Comparison of ENCODE assay signal across 27 mouse cellular contexts in the genomic region with DNA sequence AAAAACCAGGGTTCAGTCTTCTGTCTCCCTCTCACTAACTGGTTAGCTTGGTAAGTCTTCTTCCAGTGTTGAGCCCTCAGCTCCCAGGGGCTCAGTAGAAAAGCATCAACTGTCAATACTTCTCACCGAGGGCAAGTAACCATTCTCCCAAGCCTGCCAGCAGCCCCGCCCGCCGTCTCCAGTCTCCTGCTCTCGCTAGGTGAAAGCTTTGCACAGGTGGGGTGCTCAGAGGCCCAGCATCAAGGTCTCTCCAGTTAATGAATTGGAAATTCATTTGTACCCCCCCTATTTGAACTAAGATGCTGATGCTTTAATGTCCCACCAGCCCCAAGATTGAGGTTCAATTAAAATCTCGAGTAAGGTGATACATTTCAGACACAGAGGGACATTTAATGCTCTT. TPM values are rescaled to one million over a fixed set of nuclear protein-coding genes. Genes with fewer than 3 reads are reported as not detected.
DNase-seq lines count a peak whose midpoint lies in the region; ATAC-seq lines count a peak whose summit lies in the region.
"Had no signal": no experiment of that assay in that cellular context is flagged by ENCODE, and none has a peak within 500 bp of the region (broad histone marks: within the 10 kb centered on the region; RNA-seq: fewer than 3 reads in every experiment).

No protein-coding gene starts in this region.

- peaks cover 3% of the 10 kb centered on the region; the same call in 1 of the 2 replicates for H3K36me3 ChIP-seq in heart, embryonic 10.5 days
- no peaks in the 10 kb centered on the region for H3K36me3 ChIP-seq in intestine, embryonic 15.5 days
- no peaks in the 10 kb centered on the region for H3K36me3 ChIP-seq in intestine, embryonic 16.5 days (ENCODE audit: control insufficient read depth, insufficient read depth, low read length)
- no peaks in the 10 kb centered on the region for H3K36me3 ChIP-seq in midbrain, embryonic 14.5 days (ENCODE audit: control insufficient read depth, insufficient read depth, low read length)
- H3K36me3 ChIP-seq in midbrain, embryonic 16.5 days (ENCODE audit: control insufficient read depth, insufficient read depth, low read length), result no peaks in the 10 kb centered on the region
- no peaks in the 10 kb centered on the region for H3K36me3 ChIP-seq in stomach, embryonic 16.5 days (ENCODE audit: control insufficient read depth, insufficient read depth, low read length)
- H3K36me3 ChIP-seq: forebrain, embryonic 15.5 days; kidney, embryonic 15.5 days; midbrain, embryonic 12.5 days; neural tube, embryonic 13.5 days had no signal

- no peak for ATAC-seq in intestine, embryonic 15.5 days
- ATAC-seq in intestine, embryonic 16.5 days, result no peak
- ATAC-seq in midbrain, embryonic 14.5 days (ENCODE audit: low FRiP score, low TSS enrichment), result no peak
- ATAC-seq in midbrain, embryonic 16.5 days, result no peak
- no peak for ATAC-seq in stomach, embryonic 16.5 days (ENCODE audit: insufficient read depth, low FRiP score)
- ATAC-seq: activated CD4-positive, CD25-positive, alpha-beta regulatory T cell, adult 4 months; intestine, postnatal 0 days had no signal

- WGBS in heart, embryonic 10.5 days, result 41% methylated on average over 6 of the region's 6 CpGs
- 57% methylated on average over 6 of the region's 6 CpGs for WGBS in intestine, embryonic 15.5 days
- 60% methylated on average over 6 of the region's 6 CpGs for WGBS in intestine, embryonic 16.5 days
- 44% methylated on average over 6 of the region's 6 CpGs for WGBS in midbrain, embryonic 14.5 days
- WGBS in midbrain, embryonic 16.5 days, result 50% methylated on average over 6 of the region's 6 CpGs
- WGBS in stomach, embryonic 16.5 days, result 58% methylated on average over 6 of the region's 6 CpGs

- H3K9me3 ChIP-seq in heart, embryonic 10.5 days, result no peaks in the 10 kb centered on the region
- H3K9me3 ChIP-seq in intestine, embryonic 15.5 days, result no peaks in the 10 kb centered on the region
- no peaks in the 10 kb centered on the region for H3K9me3 ChIP-seq in intestine, embryonic 16.5 days (ENCODE audit: control insufficient read depth, low read length)
- no peaks in the 10 kb centered on the region for H3K9me3 ChIP-seq in midbrain, embryonic 14.5 days (ENCODE audit: control insufficient read depth, low read length)
- no peaks in the 10 kb centered on the region for H3K9me3 ChIP-seq in midbrain, embryonic 16.5 days (replicated peaks; ENCODE audit: control insufficient read depth, low read length, poor library complexity, severe bottlenecking)
- H3K9me3 ChIP-seq in stomach, embryonic 16.5 days (replicated peaks; ENCODE audit: control insufficient read depth, low read length), result no peaks in the 10 kb centered on the region
- H3K9me3 ChIP-seq: forebrain, embryonic 15.5 days; kidney, embryonic 15.5 days; midbrain, embryonic 12.5 days; neural tube, embryonic 13.5 days had no signal

- peak overlapping the region; percentile 51 for H3K4me3 ChIP-seq in heart, embryonic 10.5 days
- H3K4me3 ChIP-seq in intestine, embryonic 15.5 days (replicated peaks), result no peak overlapping the region
- H3K4me3 ChIP-seq in intestine, embryonic 16.5 days (ENCODE audit: low read length), result no peak overlapping the region
- H3K4me3 ChIP-seq in midbrain, embryonic 14.5 days (replicated peaks; ENCODE audit: low read depth, low read length), result no peak overlapping the region
- H3K4me3 ChIP-seq in midbrain, embryonic 16.5 days (ENCODE audit: low read depth, low read length), result no peak overlapping the region
- H3K4me3 ChIP-seq in stomach, embryonic 16.5 days (replicated peaks; ENCODE audit: low read length), result no peak overlapping the region

- 0 out of 2 replicates have a peak overlapping the region, but pooled peaks have one; percentile 8 for H3K9ac ChIP-seq in intestine, embryonic 15.5 days
- no peak overlapping the region for H3K9ac ChIP-seq in intestine, embryonic 16.5 days (ENCODE audit: low read depth, low read length)
- 0 out of 2 replicates have a peak overlapping the region, but pooled peaks have one; percentile 7 for H3K9ac ChIP-seq in midbrain, embryonic 14.5 days (replicated peaks; ENCODE audit: low read length)
- H3K9ac ChIP-seq in midbrain, embryonic 16.5 days (ENCODE audit: low read depth, low read length), result no peak overlapping the region; the same call in 1 of the 2 replicates
- peak overlapping the region; percentile 68; the same call in 1 of the 2 replicates for H3K9ac ChIP-seq in stomach, embryonic 16.5 days (ENCODE audit: low read length)
- H3K9ac ChIP-seq: liver, embryonic 14.5 days had no signal

- 0 out of 2 replicates have a peak overlapping the region, but pooled peaks have one; percentile 22 for H3K27ac ChIP-seq in heart, embryonic 10.5 days
- H3K27ac ChIP-seq in intestine, embryonic 15.5 days, result no peak overlapping the region
- H3K27ac ChIP-seq in intestine, embryonic 16.5 days (ENCODE audit: low read length), result no peak overlapping the region
- no peak overlapping the region for H3K27ac ChIP-seq in midbrain, embryonic 14.5 days (replicated peaks; ENCODE audit: low read depth, low read length)
- H3K27ac ChIP-seq in midbrain, embryonic 16.5 days (ENCODE audit: low read length), result no peak overlapping the region
- no peak overlapping the region for H3K27ac ChIP-seq in stomach, embryonic 16.5 days (ENCODE audit: low read length)
- H3K27ac ChIP-seq: forebrain, embryonic 15.5 days; kidney, embryonic 15.5 days; liver, embryonic 14.5 days; midbrain, embryonic 12.5 days; neural tube, embryonic 13.5 days had no signal

- H3K27me3 ChIP-seq in heart, embryonic 10.5 days (ENCODE audit: insufficient read depth, poor library complexity, severe bottlenecking), result no peaks in the 10 kb centered on the region
- no peaks in the 10 kb centered on the region for H3K27me3 ChIP-seq in intestine, embryonic 15.5 days (replicated peaks)
- no peaks in the 10 kb centered on the region for H3K27me3 ChIP-seq in intestine, embryonic 16.5 days (replicated peaks; ENCODE audit: control insufficient read depth, insufficient read depth, low read length)
- no peaks in the 10 kb centered on the region for H3K27me3 ChIP-seq in midbrain, embryonic 14.5 days (ENCODE audit: control insufficient read depth, insufficient read depth, low read length)
- H3K27me3 ChIP-seq in midbrain, embryonic 16.5 days (ENCODE audit: control insufficient read depth, insufficient read depth, low read depth, low read length), result 0 out of 2 replicates have a peak, but pooled peaks cover 2% of the 10 kb centered on the region
- H3K27me3 ChIP-seq in stomach, embryonic 16.5 days (ENCODE audit: control insufficient read depth, insufficient read depth, low read length), result no peaks in the 10 kb centered on the region
- H3K27me3 ChIP-seq: CH12.LX; forebrain, embryonic 15.5 days had no signal

- H3K4me1 ChIP-seq in heart, embryonic 10.5 days, result peaks cover 45% of the 10 kb centered on the region
- peaks cover 15% of the 10 kb centered on the region for H3K4me1 ChIP-seq in intestine, embryonic 15.5 days (replicated peaks)
- H3K4me1 ChIP-seq in intestine, embryonic 16.5 days (ENCODE audit: control insufficient read depth, insufficient read depth, low read length), result peaks cover 8% of the 10 kb centered on the region; the same call in 1 of the 2 replicates
- peaks cover 14% of the 10 kb centered on the region for H3K4me1 ChIP-seq in midbrain, embryonic 14.5 days (ENCODE audit: control insufficient read depth, insufficient read depth, low read length)
- peaks cover 7% of the 10 kb centered on the region for H3K4me1 ChIP-seq in midbrain, embryonic 16.5 days (ENCODE audit: control insufficient read depth, insufficient read depth, low read length)
- peaks cover 22% of the 10 kb centered on the region for H3K4me1 ChIP-seq in stomach, embryonic 16.5 days (ENCODE audit: control insufficient read depth, insufficient read depth, low read length)

- H3K4me2 ChIP-seq in intestine, embryonic 15.5 days (replicated peaks), result no peak overlapping the region
- no peak overlapping the region for H3K4me2 ChIP-seq in intestine, embryonic 16.5 days (ENCODE audit: low read depth, low read length)
- H3K4me2 ChIP-seq in midbrain, embryonic 14.5 days (ENCODE audit: low read length), result no peak overlapping the region
- no peak overlapping the region; the same call in 1 of the 2 replicates for H3K4me2 ChIP-seq in midbrain, embryonic 16.5 days (ENCODE audit: low read length)
- H3K4me2 ChIP-seq in stomach, embryonic 16.5 days (ENCODE audit: low read depth, low read length), result no peak overlapping the region

- no peak for DNase-seq in heart, embryonic 10.5 days (ENCODE audit: low spot score)
- DNase-seq in heart, adult 9 months (ENCODE audit: low spot score in 2 of 2), result no peak
- DNase-seq in midbrain, embryonic 14.5 days, result no peak
- no peak for DNase-seq in neural tube, embryonic 10.5 days (ENCODE audit: extremely low spot score, low spot score)
- DNase-seq: adrenal gland, adult 8-10 months; cerebellum, adult 11-12 months; cerebellum, postnatal 10 days; gastrocnemius, postnatal 10 days; retina, postnatal 1 day; right cerebral cortex, postnatal 25 days; spleen, adult 18-20 months; thymus, adult 18-20 months; thymus, postnatal 4 days had no signal

RNA-seq across cellular contexts. Expression of a gene that starts 4.4 kb away (rescaled TPM):
- polyA plus RNA-seq in heart, embryonic 10.5 days (2016; fragmentation: Nextera tagmentation; extraction: Ambion mirVana), result 0.88 and 2.8 TPM in 2 replicates
- polyA plus RNA-seq in intestine, embryonic 15.5 days (2015; fragmentation: Nextera tagmentation; extraction: Ambion mirVana), result 0.67 and 1.5 TPM in 2 replicates
- polyA plus RNA-seq in intestine, embryonic 16.5 days (2015; fragmentation: Nextera tagmentation; extraction: Ambion mirVana), result 0.45 and 0.97 TPM in 2 replicates
- 0.43 and 0.45 TPM in 2 replicates for polyA plus RNA-seq in midbrain, embryonic 14.5 days (2014; fragmentation: Nextera tagmentation; extraction: Ambion mirVana)
- 1.6 and 1.8 TPM in 2 replicates for polyA plus RNA-seq in midbrain, embryonic 16.5 days (2015; fragmentation: Nextera tagmentation; extraction: Ambion mirVana)
- 0.89 and 1.1 TPM in 2 replicates for polyA plus RNA-seq in stomach, embryonic 16.5 days (2015; fragmentation: Nextera tagmentation; extraction: Ambion mirVana)
- polyA plus RNA-seq: activated CD4-positive, CD25-positive, alpha-beta regulatory T cell, adult 4 months; cortical plate, adult 2 months; embryonic facial prominence, embryonic 11.5 days; liver, embryonic 14.5 days had no signal

RNA-seq across cellular contexts. Expression of a gene that starts 12.8 kb away (rescaled TPM):
- 37.1 and 37.2 TPM in 2 replicates for polyA plus RNA-seq in heart, embryonic 10.5 days (2016; fragmentation: Nextera tagmentation; extraction: Ambion mirVana)
- 26.5 and 31.3 TPM in 2 replicates for polyA plus RNA-seq in intestine, embryonic 15.5 days (2015; fragmentation: Nextera tagmentation; extraction: Ambion mirVana)
- 23.1 and 24.4 TPM in 2 replicates for polyA plus RNA-seq in intestine, embryonic 16.5 days (2015; fragmentation: Nextera tagmentation; extraction: Ambion mirVana)
- polyA plus RNA-seq in midbrain, embryonic 14.5 days (2014; fragmentation: Nextera tagmentation; extraction: Ambion mirVana), result 14.8 and 17.1 TPM in 2 replicates
- 36.7 and 38.8 TPM in 2 replicates for polyA plus RNA-seq in midbrain, embryonic 16.5 days (2015; fragmentation: Nextera tagmentation; extraction: Ambion mirVana)
- 26.4 and 29.8 TPM in 2 replicates for polyA plus RNA-seq in stomach, embryonic 16.5 days (2015; fragmentation: Nextera tagmentation; extraction: Ambion mirVana)

RNA-seq across cellular contexts. Expression of a gene that starts 15.3 kb away (rescaled TPM):
- polyA plus RNA-seq in heart, embryonic 10.5 days (2016; fragmentation: Nextera tagmentation; extraction: Ambion mirVana), result 6.8 and 10.4 TPM in 2 replicates
- 1.9 and 2.3 TPM in 2 replicates for polyA plus RNA-seq in intestine, embryonic 15.5 days (2015; fragmentation: Nextera tagmentation; extraction: Ambion mirVana)
- polyA plus RNA-seq in intestine, embryonic 16.5 days (2015; fragmentation: Nextera tagmentation; extraction: Ambion mirVana), result 2.0 and 2.1 TPM in 2 replicates
- 12.0 and 13.7 TPM in 2 replicates for polyA plus RNA-seq in midbrain, embryonic 14.5 days (2014; fragmentation: Nextera tagmentation; extraction: Ambion mirVana)
- polyA plus RNA-seq in midbrain, embryonic 16.5 days (2015; fragmentation: Nextera tagmentation; extraction: Ambion mirVana), result 16.4 and 20.6 TPM in 2 replicates
- polyA plus RNA-seq in stomach, embryonic 16.5 days (2015; fragmentation: Nextera tagmentation; extraction: Ambion mirVana), result 2.2 and 2.7 TPM in 2 replicates
- polyA plus RNA-seq: activated CD4-positive, CD25-positive, alpha-beta regulatory T cell, adult 4 months had no signal

RNA-seq across cellular contexts. Expression of a gene that starts 19.8 kb away (rescaled TPM):
- polyA plus RNA-seq in heart, embryonic 10.5 days (2016; fragmentation: Nextera tagmentation; extraction: Ambion mirVana), result 4.7 and 4.8 TPM in 2 replicates
- polyA plus RNA-seq in intestine, embryonic 15.5 days (2015; fragmentation: Nextera tagmentation; extraction: Ambion mirVana), result 4.8 and 5.7 TPM in 2 replicates
- 4.8 TPM in 2 replicates for polyA plus RNA-seq in intestine, embryonic 16.5 days (2015; fragmentation: Nextera tagmentation; extraction: Ambion mirVana)
- 6.7 and 7.5 TPM in 2 replicates for polyA plus RNA-seq in midbrain, embryonic 14.5 days (2014; fragmentation: Nextera tagmentation; extraction: Ambion mirVana)
- 4.0 and 4.7 TPM in 2 replicates for polyA plus RNA-seq in midbrain, embryonic 16.5 days (2015; fragmentation: Nextera tagmentation; extraction: Ambion mirVana)
- 7.2 and 7.5 TPM in 2 replicates for polyA plus RNA-seq in stomach, embryonic 16.5 days (2015; fragmentation: Nextera tagmentation; extraction: Ambion mirVana)

RNA-seq across cellular contexts. Expression of a gene that starts 23.4 kb away (rescaled TPM):
- 59.9 and 75.5 TPM in 2 replicates for polyA plus RNA-seq in heart, embryonic 10.5 days (2016; fragmentation: Nextera tagmentation; extraction: Ambion mirVana)
- polyA plus RNA-seq in intestine, embryonic 15.5 days (2015; fragmentation: Nextera tagmentation; extraction: Ambion mirVana), result 136 and 146 TPM in 2 replicates
- polyA plus RNA-seq in intestine, embryonic 16.5 days (2015; fragmentation: Nextera tagmentation; extraction: Ambion mirVana), result 146 and 152 TPM in 2 replicates
- polyA plus RNA-seq in midbrain, embryonic 14.5 days (2014; fragmentation: Nextera tagmentation; extraction: Ambion mirVana), result 45.0 and 60.1 TPM in 2 replicates
- polyA plus RNA-seq in midbrain, embryonic 16.5 days (2015; fragmentation: Nextera tagmentation; extraction: Ambion mirVana), result 41.5 and 43.5 TPM in 2 replicates
- polyA plus RNA-seq in stomach, embryonic 16.5 days (2015; fragmentation: Nextera tagmentation; extraction: Ambion mirVana), result 164 and 179 TPM in 2 replicates

Comparison
In these comparisons a context has a peak if more than half of its experiments do, and no peak if none do; other contexts are left out.
1. H3K9ac ChIP-seq: peak in intestine, embryonic 15.5 days (single experiment), midbrain, embryonic 14.5 days (single experiment) and stomach, embryonic 16.5 days (single experiment); none in intestine, embryonic 16.5 days (single experiment) and midbrain, embryonic 16.5 days (single experiment).